Mouse (Mus musculus): Measurements from ENCODE around the gene Bicdl2.

Gene Bicdl2

DNA sequence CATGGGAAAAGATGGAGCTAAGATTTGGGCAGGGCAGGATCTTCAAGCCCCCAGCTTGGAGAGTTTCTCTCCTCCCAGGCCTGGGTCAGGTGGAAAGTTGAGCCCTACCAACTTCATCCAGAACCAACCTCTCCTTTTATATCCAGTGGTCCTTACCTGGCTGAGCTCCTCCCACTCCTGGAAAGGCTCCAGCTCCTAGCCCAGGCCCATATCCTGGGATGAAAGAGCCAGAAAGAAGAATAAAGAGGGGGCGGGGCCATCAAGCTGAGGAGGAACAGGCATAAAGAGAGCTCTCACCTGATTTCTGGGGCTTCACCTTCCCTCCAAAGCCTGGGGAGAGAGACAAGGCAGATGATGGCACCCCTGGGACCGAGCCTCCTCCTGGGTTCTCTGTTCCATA, 56.7 kb downstream of the Bicdl2 start:
- no peak for DNase-seq (ENCODE audit: low read depth, low spot score)
